Mouse (Mus musculus): Measurements from ENCODE around the gene Kif3a.
"Not testable (repeated sequence)": the region's sequence is repeated elsewhere in the genome, so short reads cannot be mapped to it uniquely, and the experiment has no call there.

Kif3a gene

DNA sequence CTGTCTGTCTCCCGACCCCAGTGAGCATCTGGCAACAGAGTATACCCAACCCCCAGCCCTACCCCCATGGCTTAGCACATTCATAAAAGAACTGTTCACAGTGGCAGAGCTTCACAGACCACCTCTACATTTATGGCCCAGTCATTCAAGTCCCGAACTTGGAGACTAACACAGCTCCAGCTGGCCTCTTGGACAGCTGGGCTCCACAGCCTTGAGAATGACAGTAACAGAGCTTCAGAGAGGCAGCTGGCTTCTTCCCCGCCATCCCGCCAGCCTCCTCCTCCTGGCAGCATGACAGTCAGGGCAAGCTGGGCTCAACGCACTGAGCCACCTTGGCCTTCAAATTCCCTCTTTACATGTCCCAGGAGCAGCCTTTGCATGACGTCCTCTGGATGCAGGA, 20.9 kb upstream of the Kif3a start:
- no peak for DNase-seq

DNA sequence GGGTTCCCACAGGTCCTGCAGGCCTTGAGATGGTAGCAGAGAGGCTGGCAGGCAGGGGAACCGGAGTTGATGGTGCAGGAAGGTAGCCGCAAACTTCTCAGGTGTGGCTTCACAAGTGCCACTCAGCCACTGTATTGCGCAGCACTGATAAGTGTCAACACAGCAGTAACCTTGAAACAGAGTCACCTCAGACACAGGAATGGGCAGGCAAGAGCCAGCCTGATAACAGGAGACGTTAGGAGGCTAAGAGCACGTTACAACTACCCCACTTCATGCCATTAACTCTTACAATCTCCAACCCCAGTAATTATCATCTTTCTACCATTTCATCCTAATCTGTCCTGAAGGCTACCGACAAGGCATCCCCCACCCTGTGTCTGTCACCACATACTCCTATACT, 19.6 kb upstream of the Kif3a start:
- DNase-seq = no peak

DNA sequence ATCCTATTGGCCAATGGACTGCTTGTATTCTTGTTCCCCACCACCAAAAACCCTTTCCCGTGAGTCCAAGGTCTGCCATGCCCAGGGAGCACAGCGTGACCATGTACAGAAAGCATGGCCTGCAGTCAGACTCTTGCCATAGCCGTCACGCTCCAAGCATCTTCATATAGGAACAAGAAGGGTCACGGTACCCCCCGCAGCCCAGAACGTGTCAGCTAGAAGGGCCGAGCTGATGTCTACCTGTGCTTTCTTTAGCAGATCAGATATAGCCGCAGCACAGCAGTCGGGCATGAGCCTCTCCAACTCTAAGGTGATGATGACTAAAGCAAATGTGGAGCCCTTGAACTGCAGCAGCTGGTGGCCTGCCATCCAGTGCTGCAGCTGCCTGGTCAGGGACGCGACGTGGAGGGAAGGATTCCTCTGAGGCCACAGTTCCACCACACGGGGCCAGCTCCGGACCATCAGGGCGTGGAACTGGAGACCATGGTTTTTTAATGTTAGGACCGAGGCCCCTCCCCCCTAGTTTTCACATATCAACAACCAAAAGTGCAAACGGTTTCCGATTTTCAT, 19.1 kb upstream of the Kif3a start:
- DNase-seq = no peak

GRCm38 (mm10) chr11:53550714-53551113, 16.5 kb upstream of the Kif3a start:
- no peak for DNase-seq

DNA sequence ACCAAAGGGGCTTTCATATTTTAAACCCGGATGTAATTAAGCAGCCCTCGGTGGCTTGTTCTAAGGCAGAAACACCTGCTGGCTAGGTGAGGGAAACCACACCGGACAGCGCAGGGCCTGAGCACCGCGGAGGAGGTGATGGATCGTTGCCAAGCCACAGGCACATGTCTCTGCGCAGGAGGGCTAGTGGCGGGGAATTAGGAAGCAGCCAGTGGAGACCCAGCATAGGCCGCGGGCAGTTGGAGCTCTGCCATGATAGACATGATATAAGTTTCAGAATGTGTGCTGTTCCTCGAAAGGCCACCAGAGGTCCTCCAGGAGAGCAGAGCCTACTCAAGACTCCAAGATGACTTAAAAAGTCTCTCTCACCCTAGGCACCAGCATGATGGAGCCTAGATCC, 15.4 kb upstream of the Kif3a start:
- no peak for DNase-seq

DNA sequence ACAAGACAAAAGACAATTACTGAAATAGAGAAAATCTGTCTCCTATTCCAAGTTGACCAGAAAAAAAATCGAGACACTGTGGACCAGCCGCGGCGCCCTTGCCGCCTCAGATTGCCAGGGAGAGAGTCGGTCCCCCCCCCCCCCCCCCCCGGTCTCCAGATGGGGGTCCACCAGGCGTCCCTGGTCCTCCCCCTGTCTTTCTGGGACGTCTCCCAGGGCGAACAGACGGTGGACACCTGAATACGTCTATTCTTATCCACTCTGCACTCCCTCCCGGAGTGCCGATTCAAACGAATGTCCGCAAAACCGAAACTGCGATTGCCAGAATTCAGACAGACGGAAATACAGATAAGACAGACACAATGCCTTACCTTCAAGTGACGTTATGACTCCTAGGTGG, 10.7 kb upstream of the Kif3a start:
- DNase-seq = not testable (repeated sequence)

DNA sequence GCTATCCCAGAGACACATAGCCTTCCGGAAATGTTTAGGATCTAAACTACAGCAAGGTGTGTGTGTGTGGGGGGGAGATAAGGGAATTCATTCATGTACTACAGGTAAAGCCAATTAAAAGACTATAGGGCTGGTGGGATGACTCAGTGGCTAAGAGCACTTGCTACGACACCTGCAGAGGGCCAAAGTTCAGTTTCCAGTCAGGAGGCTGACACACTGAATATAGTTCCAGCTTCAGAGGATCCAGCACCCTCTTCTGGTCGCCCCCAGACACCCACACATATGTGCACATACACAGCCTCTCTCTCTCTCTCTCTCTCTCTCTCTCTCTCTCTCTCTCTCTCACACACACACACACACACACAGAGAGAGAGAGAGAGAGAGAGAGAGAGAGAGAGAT, 9.2 kb upstream of the Kif3a start:
- DNase-seq = not testable (repeated sequence)

- DNase-seq = not testable (repeated sequence)
Observed at GRCm38 (mm10) chr11:53559980-53560379, 7.2 kb upstream of the Kif3a start.

DNA sequence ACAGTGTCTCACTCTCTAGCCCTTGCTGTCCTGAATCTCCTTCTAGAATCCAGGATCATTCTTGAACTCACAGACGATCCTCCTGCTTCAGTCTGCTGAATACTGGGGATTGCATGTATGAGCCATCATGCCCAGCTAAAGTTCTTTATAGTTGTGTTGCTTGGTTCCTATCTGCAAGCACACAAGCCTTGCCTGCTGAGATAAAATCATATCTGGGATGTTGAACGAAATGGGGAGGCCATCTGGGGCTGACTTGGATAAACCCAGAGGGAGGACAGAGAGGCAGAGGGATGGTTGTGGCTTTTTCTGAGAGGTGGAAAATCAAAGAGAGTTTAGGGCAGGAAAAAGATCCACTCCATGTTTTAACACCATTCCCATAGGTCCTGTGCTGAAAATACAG, 5.2 kb upstream of the Kif3a start:
- no peak for DNase-seq

DNA sequence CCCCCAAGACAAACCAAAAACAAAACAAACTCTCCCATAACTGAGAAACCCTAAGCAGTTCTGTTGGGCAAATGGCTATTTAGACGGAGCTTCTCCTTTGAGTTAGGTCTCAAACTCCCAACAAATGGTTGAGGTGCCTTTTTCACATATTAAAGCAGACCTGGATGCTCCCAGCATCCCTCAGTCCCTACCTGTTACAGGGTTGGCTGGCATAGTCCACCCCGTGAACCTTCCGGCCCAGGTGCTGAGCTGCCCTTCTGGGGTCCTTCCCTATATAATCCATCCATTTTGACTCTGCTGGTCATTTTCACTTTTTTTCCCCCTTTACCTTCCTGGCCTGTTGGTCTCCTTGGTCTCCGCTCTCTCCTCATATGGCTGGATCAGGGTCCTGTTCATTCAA, 533 bp upstream of the Kif3a start:
- DNase-seq = no peak

- DNase-seq = no peak
Observed at GRCm38 (mm10) chr11:53580562-53580961, 13.4 kb downstream of the Kif3a start.

DNA sequence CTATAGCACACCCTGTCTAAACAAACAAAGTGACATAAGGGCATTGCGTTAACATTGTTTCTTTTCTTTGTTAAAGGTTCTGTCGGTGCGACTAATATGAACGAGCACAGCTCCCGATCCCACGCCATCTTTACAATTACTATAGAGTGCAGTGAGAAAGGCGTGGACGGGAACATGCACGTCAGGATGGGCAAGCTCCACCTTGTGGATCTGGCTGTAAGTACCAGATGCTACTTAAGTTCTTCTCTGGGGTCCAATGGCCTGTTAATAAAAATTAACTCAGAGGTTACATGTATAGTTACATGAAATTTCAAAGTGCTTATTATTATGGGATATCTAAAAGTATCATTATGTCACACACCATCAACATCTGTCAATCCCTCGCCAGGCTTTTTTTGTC, 16.0 kb downstream of the Kif3a start:
- no peak for DNase-seq

DNA sequence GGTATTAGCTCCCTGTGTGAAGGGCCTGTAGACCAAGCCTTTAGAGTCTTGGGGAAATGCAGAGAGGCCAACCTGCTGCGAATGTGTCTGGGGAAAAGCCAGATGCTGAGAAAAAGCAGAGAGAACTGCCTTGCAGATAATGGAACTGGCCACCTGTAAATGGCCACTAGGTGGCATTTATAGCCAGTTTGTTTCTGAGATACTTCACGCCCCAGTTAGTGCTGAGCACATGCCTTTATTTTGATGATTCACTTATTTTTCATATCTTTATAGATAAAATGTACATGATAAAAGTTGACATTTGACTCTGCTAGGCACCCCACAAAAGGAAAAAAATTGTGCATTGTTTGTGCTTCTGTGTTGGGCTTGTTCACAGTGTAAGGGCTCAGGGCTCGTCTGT, 17.7 kb downstream of the Kif3a start:
- peak; percentile 10 for DNase-seq

DNA sequence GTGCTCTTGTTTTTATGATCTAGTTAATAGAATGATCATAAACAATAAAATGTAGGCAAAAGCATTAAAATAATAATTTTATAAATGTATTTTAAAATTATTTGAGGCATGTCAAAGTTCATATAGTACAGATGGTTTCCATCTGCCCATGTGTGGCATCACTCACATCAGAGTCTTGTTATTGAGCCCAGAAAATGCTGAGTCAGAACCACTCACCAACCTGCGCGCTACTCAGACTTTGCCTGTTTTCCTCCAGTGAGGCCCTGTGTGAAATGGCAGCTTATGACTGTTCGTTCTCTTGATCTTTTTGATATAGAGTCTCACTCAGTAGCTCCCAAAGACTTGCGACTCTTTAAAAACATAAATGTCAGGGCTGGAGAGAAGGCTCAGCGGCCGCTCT, 18.3 kb downstream of the Kif3a start:
- DNase-seq = no peak

DNA sequence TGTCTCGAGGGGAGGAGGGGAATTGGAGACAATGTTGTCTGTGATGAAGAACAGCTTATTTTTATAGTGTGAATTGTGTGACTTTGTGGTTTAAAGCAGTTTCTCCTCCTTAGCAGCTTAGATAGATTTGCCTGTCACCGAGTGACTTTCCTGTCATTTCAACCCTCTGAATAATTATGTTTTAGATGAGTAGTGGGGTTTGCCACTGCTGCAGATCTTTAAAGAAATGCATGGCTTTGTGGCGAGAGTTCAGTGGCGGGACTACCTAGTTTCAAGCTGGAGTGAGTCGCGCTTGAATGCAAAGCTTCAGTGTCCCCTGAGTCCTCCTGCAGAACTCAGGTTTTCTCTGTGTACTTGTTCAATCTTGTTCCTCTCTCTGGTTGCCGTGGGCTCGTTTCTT, 21.1 kb downstream of the Kif3a start:
- DNase-seq = no peak

- DNase-seq = no peak
Observed at GRCm38 (mm10) chr11:53590368-53590768, 23.2 kb downstream of the Kif3a start.

- no peak for DNase-seq
Observed at GRCm38 (mm10) chr11:53591116-53591515, 23.9 kb downstream of the Kif3a start.

GRCm38 (mm10) chr11:53604983-53605382, 37.8 kb downstream of the Kif3a start:
- DNase-seq = no peak

- DNase-seq = no peak
Observed at GRCm38 (mm10) chr11:53605609-53606008, 38.4 kb downstream of the Kif3a start.

- no peak for DNase-seq
Observed at GRCm38 (mm10) chr11:53609231-53609630, 42.1 kb downstream of the Kif3a start.

GRCm38 (mm10) chr11:53609672-53610071, 42.5 kb downstream of the Kif3a start:
- DNase-seq = no peak

DNA sequence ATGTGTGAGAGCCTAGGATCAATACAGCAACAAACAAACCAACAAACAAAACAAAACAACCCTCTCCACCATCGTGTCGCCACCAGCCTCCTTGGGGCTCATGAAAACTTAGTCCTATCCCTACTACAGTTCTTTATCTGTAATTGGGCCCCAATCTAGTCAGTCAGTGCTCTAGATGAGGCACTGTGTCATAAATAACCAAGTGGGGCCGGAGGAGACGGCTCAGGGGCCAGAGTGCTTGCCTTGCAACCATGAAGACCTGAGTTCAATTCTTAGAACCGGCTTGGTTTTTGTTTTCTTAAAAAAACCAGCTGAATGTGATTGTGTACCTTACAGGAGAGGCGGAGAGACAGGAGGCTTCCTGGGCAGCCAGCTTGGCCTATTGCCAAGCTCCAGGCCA, 48.0 kb downstream of the Kif3a start:
- no peak for DNase-seq

DNA sequence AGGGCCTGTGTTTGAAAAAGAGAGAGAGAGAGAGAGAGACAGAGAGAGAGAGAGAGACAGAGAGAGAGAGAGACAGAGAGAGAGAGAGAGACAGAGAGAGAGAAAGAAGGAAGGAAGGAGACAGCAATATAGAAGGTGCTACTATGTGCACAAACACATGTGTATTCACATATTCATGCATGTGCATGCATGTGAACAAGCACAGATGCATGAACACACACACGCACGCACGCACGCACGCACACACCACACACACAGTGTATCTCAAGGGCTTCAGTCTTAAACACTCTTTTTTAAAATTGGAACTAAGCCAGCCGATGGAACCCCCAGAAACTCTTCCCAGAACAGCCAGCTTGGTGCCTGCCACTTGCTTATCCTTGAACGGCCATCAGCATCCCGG, 48.4 kb downstream of the Kif3a start:
- DNase-seq = no peak

- no peak for DNase-seq
Observed at GRCm38 (mm10) chr11:53616748-53617558, 49.8 kb downstream of the Kif3a start.

DNA sequence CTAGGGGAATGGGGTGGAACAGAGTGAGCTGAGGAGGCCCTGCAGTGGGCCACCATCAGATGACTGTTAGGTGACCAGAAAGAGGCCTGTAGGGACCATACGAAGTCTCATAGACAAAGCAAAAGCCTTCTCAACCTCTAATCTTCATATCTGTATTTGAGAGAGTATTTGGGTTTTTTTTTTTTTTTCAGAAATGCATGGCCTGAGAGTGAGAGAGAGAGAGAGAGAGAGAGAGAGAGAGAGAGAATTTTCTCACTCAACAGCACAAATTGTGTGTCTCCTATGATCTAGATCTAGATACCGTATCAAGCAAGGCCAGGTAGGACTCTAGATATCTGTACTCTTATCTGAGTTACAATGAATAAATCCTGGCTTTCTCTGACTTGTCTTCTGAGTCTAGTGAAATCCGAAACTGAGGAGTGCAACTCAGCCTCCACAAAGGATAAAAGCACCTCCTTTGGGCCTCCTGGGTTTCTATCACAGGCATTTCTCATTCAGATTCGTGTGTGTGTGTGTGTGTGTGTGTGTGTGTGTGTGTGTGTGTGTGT, 50.5 kb downstream of the Kif3a start:
- no peak for DNase-seq

All from kidney, postnatal 14 days (tissue).